Mouse (Mus musculus) yolk sac, embryonic 10.5 days (tissue): ENCODE data around the gene Ccer1.
A peak's percentile ranks its signal among the peaks of the same experiment; 100 is the strongest.
"Not testable (repeated sequence)": the region's sequence is repeated elsewhere in the genome, so short reads cannot be mapped to it uniquely, and the experiment has no call there.

Source experiments
- DNase-seq: peaks from one replicate; pipeline ENCODE4 v3.0.0-alpha.2; 2017; ENCODE audit warnings: low spot score

The Ccer1 gene

GRCm38 (mm10) chr10:97692913-97693312, at the start of gene Ccer1:
TSS of gene Ccer1 (plus strand) at chr10:97693059.
- DNase-seq = no peak

- no peak for DNase-seq
These were observed 49.1 kb upstream of the Ccer1 start, which contains the start of gene Epyc for GRCm38 (mm10) chr10:97643768-97644167. TSS of gene Epyc (plus strand) at chr10:97644068.

- DNase-seq = no peak
These were observed 42.5 kb upstream of the Ccer1 start for GRCm38 (mm10) chr10:97650334-97650733.

GRCm38 (mm10) chr10:97659489-97659888, 33.4 kb upstream of the Ccer1 start:
- DNase-seq = no peak

GRCm38 (mm10) chr10:97668656-97669055, 24.2 kb upstream of the Ccer1 start:
- DNase-seq = no peak

GRCm38 (mm10) chr10:97670202-97670601, 22.7 kb upstream of the Ccer1 start:
- no peak for DNase-seq

- no peak for DNase-seq
These were observed 19.6 kb upstream of the Ccer1 start for GRCm38 (mm10) chr10:97673239-97673638.

GRCm38 (mm10) chr10:97682981-97683380, 9.9 kb upstream of the Ccer1 start:
- no peak for DNase-seq

GRCm38 (mm10) chr10:97687198-97687597, 5.7 kb upstream of the Ccer1 start:
- DNase-seq = no peak

GRCm38 (mm10) chr10:97689425-97689824, 3.4 kb upstream of the Ccer1 start:
- DNase-seq = no peak

GRCm38 (mm10) chr10:97693398-97694135, 708 bp downstream of the Ccer1 start:
- DNase-seq = no peak

GRCm38 (mm10) chr10:97702321-97702720, 9.5 kb downstream of the Ccer1 start:
- no peak for DNase-seq

- no peak for DNase-seq
These were observed 11.7 kb downstream of the Ccer1 start for GRCm38 (mm10) chr10:97704562-97704961.

- DNase-seq = peak; percentile 37
These were observed 19.8 kb downstream of the Ccer1 start for GRCm38 (mm10) chr10:97712687-97713086.

GRCm38 (mm10) chr10:97714584-97714983, 21.7 kb downstream of the Ccer1 start:
- no peak for DNase-seq

- DNase-seq = no peak
These were observed 22.5 kb downstream of the Ccer1 start for GRCm38 (mm10) chr10:97715289-97715906.

GRCm38 (mm10) chr10:97717233-97717632, 24.4 kb downstream of the Ccer1 start:
- DNase-seq = no peak

- DNase-seq = no peak
These were observed 25.2 kb downstream of the Ccer1 start for GRCm38 (mm10) chr10:97718021-97718420.

GRCm38 (mm10) chr10:97720625-97721024, 27.8 kb downstream of the Ccer1 start:
- no peak for DNase-seq

- DNase-seq = no peak
These were observed 29.9 kb downstream of the Ccer1 start for GRCm38 (mm10) chr10:97722709-97723108.

GRCm38 (mm10) chr10:97725929-97726328, 33.1 kb downstream of the Ccer1 start:
- DNase-seq = no peak

GRCm38 (mm10) chr10:97726655-97727054, 33.8 kb downstream of the Ccer1 start, which contains the start of gene C030005K15Rik:
TSS of gene C030005K15Rik (minus strand) at chr10:97726755.
- DNase-seq = not testable (repeated sequence)
